Mouse (Mus musculus) heart, embryonic 12.5 days (tissue): ENCODE data around the gene Ccdc12. TPM values are rescaled to one million over a fixed set of nuclear protein-coding genes. Genes with fewer than 3 reads are reported as not detected.
A peak's percentile ranks its signal among the peaks of the same experiment; 100 is the strongest.

ENCODE experiments used
- ATAC-seq: fragments of 200-750 bp; cut with Nextera tagmentation; 2 replicates; pipeline ENCODE4 v1.8.0; 2017; ENCODE audit warnings: moderate TSS enrichment, moderate library complexity; ENCODE audit not compliant: insufficient number of reproducible peaks, low FRiP score
- H3K27ac ChIP-seq: fragments of 300-500 bp; sonication (generic); 2 replicates; pipeline ENCODE4 v1.5.1; 2016; ENCODE audit warnings: mild to moderate bottlenecking, moderate library complexity; ENCODE audit not compliant: poor library complexity, severe bottlenecking
- H3K27me3 ChIP-seq: fragments of 300-500 bp; sonication (generic); replicated peaks from 2 replicates; pipeline ENCODE4 v1.6.1; 2016; ENCODE audit warnings: mild to moderate bottlenecking, moderate library complexity
- H3K36me3 ChIP-seq: fragments of 300-500 bp; sonication (generic); 2 replicates; pipeline ENCODE4 v1.6.1; 2016; ENCODE audit warnings: mild to moderate bottlenecking, moderate library complexity
- H3K4me1 ChIP-seq: fragments of 300-500 bp; sonication (generic); replicated peaks from 2 replicates; pipeline ENCODE4 v1.6.1; 2016; ENCODE audit warnings: mild to moderate bottlenecking
- H3K4me2 ChIP-seq: fragments of 300-500 bp; sonication (generic); 2 replicates; pipeline ENCODE4 v1.6.1; 2016; ENCODE audit warnings: mild to moderate bottlenecking, moderate library complexity
- H3K4me3 ChIP-seq: fragments of 300-500 bp; sonication (generic); 2 replicates; pipeline ENCODE4 v1.5.1; 2016; ENCODE audit warnings: mild to moderate bottlenecking
- H3K9ac ChIP-seq: fragments of 300-500 bp; sonication (generic); 2 replicates; pipeline ENCODE4 v1.6.1; 2016; ENCODE audit warnings: mild to moderate bottlenecking, moderate library complexity
- H3K9me3 ChIP-seq: fragments of 300-500 bp; sonication (generic); replicated peaks from 2 replicates; pipeline ENCODE4 v1.6.1; 2016; ENCODE audit warnings: mild to moderate bottlenecking, moderate library complexity
- WGBS: fragments of 180-500 bp; shearing (Covaris S2); methylation state at CpG from one replicate; pipeline ENCODE4 v1.1.7; 2016; 5-methylcytosine and 5-hydroxymethylcytosine counted together
- polyA plus RNA-seq: library from polyadenylated mRNA; unstranded; fragments of >200 nt; fragmentation: Nextera tagmentation; extraction: Ambion mirVana; gene quantifications from 2 replicates; pipeline ENCODE4 v1.2.1, GENCODE M21; 2016

Gene Ccdc12
- polyA plus RNA-seq, 1 experiment from 2014 or later, result 123 TPM

GRCm38 (mm10) chr9:110660856-110661612 is 4.7 kb downstream of the Ccdc12 start:
- Histone ChIP-seq H3K27ac (no peak overlapping the region), H3K4me1 (peaks cover 23% of the 10 kb centered on the region), H3K9me3 (no peaks in the 10 kb centered on the region), H3K27me3 (no peaks in the 10 kb centered on the region), H3K4me2 (no peak overlapping the region), H3K4me3 (no peak overlapping the region), H3K36me3 (peaks cover 7% of the 10 kb centered on the region; the same call in 1 of the 2 replicates), H3K9ac (no peak overlapping the region)
- 53% methylated on average over 7 of the region's 7 CpGs for WGBS
- no peak for ATAC-seq

- peaks cover 7% of the 10 kb centered on the region; the same call in 1 of the 2 replicates for H3K36me3 ChIP-seq
- no peak for ATAC-seq
- H3K4me1 ChIP-seq, result peaks cover 38% of the 10 kb centered on the region
- WGBS, result 81% methylated on average over 1 of the region's 1 CpGs
- no peak overlapping the region for H3K9ac ChIP-seq
- no peak overlapping the region for H3K27ac ChIP-seq
- H3K27me3 ChIP-seq, result no peaks in the 10 kb centered on the region
- H3K4me3 ChIP-seq, result no peak overlapping the region
- H3K4me2 ChIP-seq, result no peak overlapping the region
- no peaks in the 10 kb centered on the region for H3K9me3 ChIP-seq
Observed at GRCm38 (mm10) chr9:110662844-110663243, 6.5 kb downstream of the Ccdc12 start.

- H3K9me3 ChIP-seq, result no peaks in the 10 kb centered on the region
- H3K36me3 ChIP-seq, result no peaks in the 10 kb centered on the region
- WGBS, result 10% methylated on average over 4 of the region's 4 CpGs
- peak; percentile 91 for ATAC-seq
- peak overlapping the region; percentile 56; the same call in 1 of the 2 replicates for H3K9ac ChIP-seq
- peak overlapping the region; percentile 59 for H3K4me2 ChIP-seq
- peaks cover 65% of the 10 kb centered on the region for H3K4me1 ChIP-seq
- peak overlapping the region; percentile 88 for H3K27ac ChIP-seq
- H3K4me3 ChIP-seq, result no peak overlapping the region; the same call in 1 of the 2 replicates
- no peaks in the 10 kb centered on the region for H3K27me3 ChIP-seq
Observed at GRCm38 (mm10) chr9:110665912-110666311, 9.6 kb downstream of the Ccdc12 start.

- 21% methylated on average over 8 of the region's 8 CpGs for WGBS
- no peaks in the 10 kb centered on the region for H3K27me3 ChIP-seq
- peak; percentile 46 for ATAC-seq
Observed at GRCm38 (mm10) chr9:110666374-110666773, 10.1 kb downstream of the Ccdc12 start.

GRCm38 (mm10) chr9:110667219-110667836 is 11.0 kb downstream of the Ccdc12 start:
- Histone ChIP-seq H3K36me3 (no peaks in the 10 kb centered on the region), H3K9ac (peak overlapping the region; percentile 20; the same call in 1 of the 2 replicates), H3K27ac (peak overlapping the region; percentile 88), H3K27me3 (no peaks in the 10 kb centered on the region), H3K4me2 (peak overlapping the region; percentile 59; the same call in 1 of the 2 replicates), H3K4me3 (no peak overlapping the region), H3K4me1 (peaks cover 75% of the 10 kb centered on the region), H3K9me3 (no peaks in the 10 kb centered on the region)
- ATAC-seq, result no peak
- 39% methylated on average over 4 of the region's 4 CpGs for WGBS

More at GRCm38 (mm10) chr9:110666374-110666773, 10.1 kb downstream of the Ccdc12 start:
- H3K36me3 ChIP-seq, result no peaks in the 10 kb centered on the region
- H3K9me3 ChIP-seq, result no peaks in the 10 kb centered on the region
- H3K27ac ChIP-seq, result peak overlapping the region; percentile 88
- no peak overlapping the region for H3K4me3 ChIP-seq
- H3K9ac ChIP-seq, result peak overlapping the region; percentile 56; the same call in 1 of the 2 replicates
- peaks cover 65% of the 10 kb centered on the region for H3K4me1 ChIP-seq
- H3K4me2 ChIP-seq, result peak overlapping the region; percentile 59

- ATAC-seq, result peak; percentile 52
- Histone ChIP-seq H3K9me3 (no peaks in the 10 kb centered on the region), H3K4me1 (peaks cover 89% of the 10 kb centered on the region), H3K9ac (no peak overlapping the region), H3K4me2 (peak overlapping the region; percentile 24), H3K4me3 (no peak overlapping the region), H3K27ac (peak overlapping the region; percentile 61), H3K27me3 (no peaks in the 10 kb centered on the region), H3K36me3 (no peaks in the 10 kb centered on the region)
- WGBS, result 28% methylated on average over 6 of the region's 6 CpGs
Observed at GRCm38 (mm10) chr9:110668601-110669293, 12.4 kb downstream of the Ccdc12 start.

GRCm38 (mm10) chr9:110669785-110670184 is 13.5 kb downstream of the Ccdc12 start:
- 0 out of 2 replicates have a peak overlapping the region, but pooled peaks have one; percentile 15 for H3K9ac ChIP-seq
- H3K27me3 ChIP-seq, result no peaks in the 10 kb centered on the region
- 50% methylated on average over 5 of the region's 5 CpGs for WGBS
- H3K9me3 ChIP-seq, result no peaks in the 10 kb centered on the region
- no peak overlapping the region for H3K4me3 ChIP-seq
- peaks cover 95% of the 10 kb centered on the region for H3K4me1 ChIP-seq
- H3K4me2 ChIP-seq, result no peak overlapping the region
- 0 out of 2 replicates have a peak, but pooled peaks cover 3% of the 10 kb centered on the region for H3K36me3 ChIP-seq
- ATAC-seq, result no peak
- H3K27ac ChIP-seq, result peak overlapping the region; percentile 61

GRCm38 (mm10) chr9:110672462-110673106 is 16.3 kb downstream of the Ccdc12 start:
- Histone ChIP-seq H3K9me3 (no peaks in the 10 kb centered on the region), H3K27me3 (no peaks in the 10 kb centered on the region), H3K27ac (peak overlapping the region; percentile 20; the same call in 1 of the 2 replicates), H3K4me2 (no peak overlapping the region), H3K4me3 (no peak overlapping the region), H3K4me1 (peaks cover 99% of the 10 kb centered on the region), H3K36me3 (0 out of 2 replicates have a peak, but pooled peaks cover 3% of the 10 kb centered on the region), H3K9ac (peak overlapping the region; percentile 24; the same call in 1 of the 2 replicates)
- ATAC-seq, result 0 out of 2 replicates have a peak, but pooled peaks have one; percentile 10
- WGBS, result 70% methylated on average over 7 of the region's 7 CpGs

- H3K4me3 ChIP-seq, result no peak overlapping the region
- 55% methylated on average over 10 of the region's 10 CpGs for WGBS
- H3K36me3 ChIP-seq, result 0 out of 2 replicates have a peak, but pooled peaks cover 3% of the 10 kb centered on the region
- ATAC-seq, result no peak
- H3K4me1 ChIP-seq, result peaks cover 99% of the 10 kb centered on the region
- H3K4me2 ChIP-seq, result no peak overlapping the region
- H3K27me3 ChIP-seq, result no peaks in the 10 kb centered on the region
- peak overlapping the region; percentile 24; the same call in 1 of the 2 replicates for H3K9ac ChIP-seq
- H3K9me3 ChIP-seq, result no peaks in the 10 kb centered on the region
- peak overlapping the region; percentile 3; the same call in 1 of the 2 replicates for H3K27ac ChIP-seq
Observed at GRCm38 (mm10) chr9:110673107-110673752, 16.9 kb downstream of the Ccdc12 start.

GRCm38 (mm10) chr9:110676492-110676911 is 20.2 kb downstream of the Ccdc12 start:
- WGBS, result 68% methylated on average over 8 of the region's 8 CpGs
- peaks cover 85% of the 10 kb centered on the region for H3K4me1 ChIP-seq
- H3K9ac ChIP-seq, result no peak overlapping the region

More at GRCm38 (mm10) chr9:110676492-110676911, 20.2 kb downstream of the Ccdc12 start:
- no peak for ATAC-seq
- Histone ChIP-seq H3K27ac (peak overlapping the region; percentile 52; the same call in 1 of the 2 replicates), H3K9me3 (no peaks in the 10 kb centered on the region), H3K36me3 (peaks cover 8% of the 10 kb centered on the region; the same call in 1 of the 2 replicates), H3K4me3 (no peak overlapping the region), H3K4me2 (no peak overlapping the region), H3K27me3 (no peaks in the 10 kb centered on the region)
